Mouse (Mus musculus) MEL (cell line): ENCODE measurements at regions not wholly inside any gene's neighbourhood (a gene's known extent, or its start where the extent isn't known, plus 50 kb on each side); places are given as distances from the start of the nearest gene placed in this dataset.

Experiments used
- E2F4 ChIP-seq: IDR thresholded peaks from 2 replicates; pipeline ENCODE4 v1.6.1; 2011; ENCODE audit warnings: low read depth, low read length, improper control_type of control experiment, borderline replicate concordance
- MXI1 ChIP-seq: IDR thresholded peaks from 2 replicates; pipeline ENCODE4 v1.6.1; 2011; ENCODE audit warnings: mild to moderate bottlenecking, low read depth, low read length, improper control_type of control experiment
- NRF1 ChIP-seq: IDR thresholded peaks from 2 replicates; pipeline ENCODE4 v1.6.1; 2014; ENCODE audit warnings: low read depth, mild to moderate bottlenecking, inconsistent platforms, low read length, improper control_type of control experiment, moderate library complexity; ENCODE audit not compliant: poor library complexity, insufficient read depth, severe bottlenecking
- POLR2A ChIP-seq, 2 experiments: IDR thresholded peaks; 2 replicates each; pipeline ENCODE4 v1.6.1; 2011 to 2012; ENCODE audit warnings: low read length in 2 of 2, mild to moderate bottlenecking in 2 of 2, control low read depth in 1 of 2, improper control_type of control experiment in 1 of 2, low read depth in 1 of 2, moderate library complexity in 1 of 2; ENCODE audit not compliant: control insufficient read depth in 1 of 2, insufficient read depth in 1 of 2, poor library complexity in 1 of 2
- POLR2AphosphoS5 ChIP-seq: IDR thresholded peaks from 2 replicates; pipeline ENCODE4 v1.6.1; 2012; ENCODE audit warnings: low read depth, borderline replicate concordance, mild to moderate bottlenecking, inconsistent platforms, low read length, moderate library complexity, mixed read lengths

DNA sequence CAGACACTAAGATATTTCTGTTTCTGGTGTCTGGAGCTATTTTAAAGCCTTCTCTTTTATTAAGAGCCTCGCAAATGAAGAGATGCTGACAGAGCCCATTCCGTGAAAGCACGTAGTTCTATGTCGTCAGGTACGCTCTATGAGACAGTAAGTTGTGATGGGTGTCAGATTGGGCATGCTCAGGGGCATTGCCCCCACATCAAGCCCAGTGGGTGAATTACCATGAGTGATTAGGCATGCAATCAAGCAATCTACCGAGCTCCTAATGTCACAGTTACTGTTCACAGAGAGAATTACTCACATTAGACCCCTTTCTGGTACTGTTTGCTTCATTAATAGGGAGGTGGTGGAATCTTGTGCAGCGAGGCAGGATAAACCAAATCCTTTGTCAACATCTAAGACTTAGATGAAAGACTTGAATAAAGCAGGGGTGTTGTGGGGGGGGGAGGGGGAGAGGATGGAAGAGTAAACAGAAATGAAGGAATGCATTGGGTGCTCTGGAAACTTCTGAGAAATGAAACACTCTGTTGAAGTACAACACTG is 192.9 kb upstream of the Tbc1d5 start:
- TF ChIP-seq NRF1 (no peak), POLR2AphosphoS5 (no peak), MXI1 (no peak), POLR2A (IDR thresholded peaks at IDR 0.05; ENCODE audit: control insufficient read depth in 1 of 2, insufficient read depth in 1 of 2, low read depth in 1 of 2, low read length in 2 of 2, poor library complexity in 1 of 2) (no peak), E2F4 (no peak)
